Mouse (Mus musculus) liver, adult (tissue): Measurements from ENCODE around the gene Tnfrsf25.

Experiments used
- GATA4 ChIP-seq: IDR thresholded peaks from 2 replicates; pipeline ENCODE4 v1.6.1; 2014; ENCODE audit warnings: mild to moderate bottlenecking, low read length; ENCODE audit not compliant: insufficient replicate concordance

Gene Tnfrsf25

GRCm38 (mm10) chr4:152086505-152087210, 29.1 kb upstream of the Tnfrsf25 start:
- no peak for TF ChIP-seq GATA4

- TF ChIP-seq GATA4: no peak
Observed at GRCm38 (mm10) chr4:152087211-152088081, 28.3 kb upstream of the Tnfrsf25 start.

GRCm38 (mm10) chr4:152088133-152088532, 27.6 kb upstream of the Tnfrsf25 start:
- no peak for TF ChIP-seq GATA4

GRCm38 (mm10) chr4:152088556-152089120, 27.1 kb upstream of the Tnfrsf25 start:
- no peak for TF ChIP-seq GATA4

- TF ChIP-seq GATA4: no peak
Observed at GRCm38 (mm10) chr4:152090191-152090590, 25.5 kb upstream of the Tnfrsf25 start.

- TF ChIP-seq GATA4: no peak
Observed at GRCm38 (mm10) chr4:152092751-152093293, 22.9 kb upstream of the Tnfrsf25 start.

GRCm38 (mm10) chr4:152094233-152094632, 21.5 kb upstream of the Tnfrsf25 start:
- TF ChIP-seq GATA4: no peak

GRCm38 (mm10) chr4:152095937-152096910, 19.5 kb upstream of the Tnfrsf25 start:
- no peak for TF ChIP-seq GATA4

- TF ChIP-seq GATA4: no peak
Observed at GRCm38 (mm10) chr4:152096927-152097326, 18.8 kb upstream of the Tnfrsf25 start.

GRCm38 (mm10) chr4:152097911-152098799, 17.6 kb upstream of the Tnfrsf25 start:
- no peak for TF ChIP-seq GATA4

GRCm38 (mm10) chr4:152100541-152100940, 15.2 kb upstream of the Tnfrsf25 start:
- TF ChIP-seq GATA4: no peak

GRCm38 (mm10) chr4:152101081-152101653, 14.6 kb upstream of the Tnfrsf25 start:
- no peak for TF ChIP-seq GATA4

- TF ChIP-seq GATA4: no peak
Observed at GRCm38 (mm10) chr4:152101921-152102320, 13.8 kb upstream of the Tnfrsf25 start.
